33 mouse cellular contexts compared by ENCODE assay signal in genomic region chr14:13952151-13952550, GRCm38 (mm10). TPM values are rescaled to one million over a fixed set of nuclear protein-coding genes. Genes with fewer than 3 reads are reported as not detected.
"Had no signal": no experiment of that assay in that cellular context is flagged by ENCODE, and none has a peak within 500 bp of the region (broad histone marks: within the 10 kb centered on the region; RNA-seq: fewer than 3 reads in every experiment).

No protein-coding gene starts in this region.

RNA-seq across cellular contexts. Expression of gene Gm281, which starts 37.9 kb away (rescaled TPM):
- total RNA-seq: left cerebral cortex, postnatal 10 days; left cerebral cortex, postnatal 14 days; left cerebral cortex, postnatal 25 days; left cerebral cortex, postnatal 36 days; left cerebral cortex, postnatal 4 days; liver, adult 2 months; megakaryocyte progenitor cell, adult 5-6 weeks; megakaryocyte, adult 5-6 weeks; megakaryocyte-erythroid progenitor cell, adult 5-6 weeks; midbrain, postnatal 0 days; monocyte, adult 5-6 weeks had no signal
- polyA plus RNA-seq: limb, embryonic 11.5 days; limb, embryonic 12.5 days; limb, embryonic 13.5 days; limb, embryonic 15.5 days; liver, adult 2 months; liver, embryonic 11.5 days; liver, embryonic 12.5 days; liver, embryonic 13.5 days; liver, embryonic 14.5 days; liver, embryonic 15.5 days; liver, embryonic 16.5 days; liver, postnatal 0 days; lung, embryonic 15.5 days; macrophage; midbrain, embryonic 10.5 days; midbrain, embryonic 11.5 days; midbrain, embryonic 12.5 days; midbrain, embryonic 13.5 days; midbrain, embryonic 14.5 days; midbrain, embryonic 15.5 days; midbrain, embryonic 16.5 days; midbrain, postnatal 0 days; myocyte; neural tube, embryonic 11.5 days had no signal
